Mouse (Mus musculus) left cerebral cortex, adult 11 months (tissue): ENCODE results near the gene Irs1.

ENCODE experiments used
- DNase-seq: peaks from one replicate; pipeline ENCODE4 v3.0.0; 2022; ENCODE audit warnings: low spot score

Irs1 gene

GRCm38 (mm10) chr1:82288421-82288990 is 2.7 kb downstream of the Irs1 start:
- DNase-seq: no peak

- no peak for DNase-seq
Measured at GRCm38 (mm10) chr1:82287776-82288325, 3.4 kb downstream of the Irs1 start.

GRCm38 (mm10) chr1:82287052-82287775 is 4.0 kb downstream of the Irs1 start:
- DNase-seq: no peak

GRCm38 (mm10) chr1:82286190-82287051 is 4.8 kb downstream of the Irs1 start:
- no peak for DNase-seq

GRCm38 (mm10) chr1:82285461-82286189 is 5.6 kb downstream of the Irs1 start:
- DNase-seq: no peak

GRCm38 (mm10) chr1:82284403-82284802 is 6.8 kb downstream of the Irs1 start:
- no peak for DNase-seq

GRCm38 (mm10) chr1:82283901-82284301 is 7.3 kb downstream of the Irs1 start:
- no peak for DNase-seq

GRCm38 (mm10) chr1:82282992-82283611 is 8.1 kb downstream of the Irs1 start:
- DNase-seq: peak; percentile 84

- DNase-seq: no peak
Measured at GRCm38 (mm10) chr1:82281823-82282222, 9.4 kb downstream of the Irs1 start.

GRCm38 (mm10) chr1:82279768-82280167 is 11.4 kb downstream of the Irs1 start:
- DNase-seq: no peak

- no peak for DNase-seq
Measured at GRCm38 (mm10) chr1:82274361-82274760, 16.9 kb downstream of the Irs1 start.

GRCm38 (mm10) chr1:82273529-82273928 is 17.7 kb downstream of the Irs1 start:
- no peak for DNase-seq

- no peak for DNase-seq
Measured at GRCm38 (mm10) chr1:82272231-82272630, 19.0 kb downstream of the Irs1 start.

GRCm38 (mm10) chr1:82267547-82267946 is 23.7 kb downstream of the Irs1 start:
- no peak for DNase-seq

- DNase-seq: no peak
Measured at GRCm38 (mm10) chr1:82262331-82262730, 28.9 kb downstream of the Irs1 start.

- no peak for DNase-seq
Measured at GRCm38 (mm10) chr1:82261638-82262037, 29.6 kb downstream of the Irs1 start.

- DNase-seq: no peak
Measured at GRCm38 (mm10) chr1:82261053-82261618, 30.1 kb downstream of the Irs1 start.

- no peak for DNase-seq
Measured at GRCm38 (mm10) chr1:82260055-82260454, 31.2 kb downstream of the Irs1 start.

GRCm38 (mm10) chr1:82258331-82258730 is 32.9 kb downstream of the Irs1 start:
- DNase-seq: no peak

GRCm38 (mm10) chr1:82257457-82257856 is 33.8 kb downstream of the Irs1 start:
- no peak for DNase-seq

GRCm38 (mm10) chr1:82253789-82254445 is 37.3 kb downstream of the Irs1 start:
- DNase-seq: no peak
